Mouse (Mus musculus) liver, embryonic 12.5 days (tissue): ENCODE measurements at regions not wholly inside any gene's neighbourhood (a gene's known extent, or its start where the extent isn't known, plus 50 kb on each side); places are given as distances from the start of the nearest gene placed in this dataset.
"Not testable (repeated sequence)": the region's sequence is repeated elsewhere in the genome, so short reads cannot be mapped to it uniquely, and the experiment has no call there.

Experiments used
- ATAC-seq: fragments of 200-750 bp; cut with Nextera tagmentation; 2 replicates; pipeline ENCODE4 v1.8.0; 2017; ENCODE audit warnings: moderate number of reproducible peaks, mild to moderate bottlenecking, moderate library complexity
- H3K27ac ChIP-seq: fragments of 300-500 bp; sonication (generic); 2 replicates; pipeline ENCODE4 v1.5.1; 2016; ENCODE audit warnings: mild to moderate bottlenecking
- H3K27me3 ChIP-seq: fragments of 300-500 bp; sonication (generic); replicated peaks from 2 replicates; pipeline ENCODE4 v1.6.1; 2016; ENCODE audit warnings: mild to moderate bottlenecking, moderate library complexity
- H3K36me3 ChIP-seq: fragments of 300-500 bp; sonication (generic); 2 replicates; pipeline ENCODE4 v1.6.1; 2016; ENCODE audit warnings: mild to moderate bottlenecking, moderate library complexity
- H3K4me1 ChIP-seq: fragments of 300-500 bp; sonication (generic); 2 replicates; pipeline ENCODE4 v1.6.1; 2016
- H3K4me2 ChIP-seq: fragments of 300-500 bp; sonication (generic); 2 replicates; pipeline ENCODE4 v1.6.1; 2016; ENCODE audit warnings: mild to moderate bottlenecking, moderate library complexity
- H3K4me3 ChIP-seq: fragments of 300-500 bp; sonication (generic); 2 replicates; pipeline ENCODE4 v1.5.1; 2016; ENCODE audit warnings: mild to moderate bottlenecking, moderate library complexity
- H3K9ac ChIP-seq: fragments of 300-500 bp; sonication (generic); 2 replicates; pipeline ENCODE4 v1.6.1; 2016; ENCODE audit warnings: mild to moderate bottlenecking, moderate library complexity
- H3K9me3 ChIP-seq: fragments of 300-500 bp; sonication (generic); replicated peaks from 2 replicates; pipeline ENCODE4 v1.6.1; 2016; ENCODE audit warnings: mild to moderate bottlenecking, moderate library complexity
- WGBS: fragments of 180-500 bp; shearing (Covaris S2); methylation state at CpG from one replicate; pipeline ENCODE4 v1.1.7; 2016; ENCODE audit not compliant: insufficient replicate concordance; 5-methylcytosine and 5-hydroxymethylcytosine counted together

- H3K9me3 ChIP-seq, result no peaks in the 10 kb centered on the region
- H3K36me3 ChIP-seq, result no peaks in the 10 kb centered on the region
- WGBS, result 5% methylated on average over 8 of the region's 8 CpGs
- ATAC-seq, result no peak
- H3K4me1 ChIP-seq, result peaks cover 8% of the 10 kb centered on the region; the same call in 1 of the 2 replicates
- H3K9ac ChIP-seq, result no peak overlapping the region
- H3K27me3 ChIP-seq, result no peaks in the 10 kb centered on the region
- no peak overlapping the region for H3K4me2 ChIP-seq
- H3K4me3 ChIP-seq, result no peak overlapping the region
- no peak overlapping the region for H3K27ac ChIP-seq
Observed at GRCm38 (mm10) chr4:153189485-153189884, 293.1 kb downstream of the Ajap1 start.

GRCm38 (mm10) chr4:153188504-153189031, 294.0 kb downstream of the Ajap1 start:
- ATAC-seq, result no peak
- Histone ChIP-seq H3K27ac (no peak overlapping the region), H3K36me3 (no peaks in the 10 kb centered on the region), H3K9me3 (no peaks in the 10 kb centered on the region), H3K4me3 (no peak overlapping the region), H3K4me2 (peak overlapping the region; percentile 28; the same call in 1 of the 2 replicates), H3K27me3 (0 out of 2 replicates have a peak, but pooled peaks cover under 1% of the 10 kb centered on the region), H3K9ac (no peak overlapping the region), H3K4me1 (peaks cover 8% of the 10 kb centered on the region; the same call in 1 of the 2 replicates)
- WGBS, result 3% methylated on average over 17 of the region's 17 CpGs

GRCm38 (mm10) chr4:153187959-153188503, 294.6 kb downstream of the Ajap1 start:
- Histone ChIP-seq H3K4me3 (no peak overlapping the region), H3K4me2 (peak overlapping the region; percentile 28; the same call in 1 of the 2 replicates), H3K9me3 (no peaks in the 10 kb centered on the region), H3K9ac (no peak overlapping the region), H3K4me1 (peaks cover 8% of the 10 kb centered on the region; the same call in 1 of the 2 replicates), H3K36me3 (no peaks in the 10 kb centered on the region), H3K27me3 (0 out of 2 replicates have a peak, but pooled peaks cover 3% of the 10 kb centered on the region), H3K27ac (no peak overlapping the region)
- 8% methylated on average over 6 of the region's 6 CpGs for WGBS
- ATAC-seq, result no peak

GRCm38 (mm10) chr4:153177496-153177895, 305.1 kb downstream of the Ajap1 start:
- 70% methylated on average over 9 of the region's 9 CpGs for WGBS
- Histone ChIP-seq H3K9ac (no peak overlapping the region), H3K4me3 (no peak overlapping the region), H3K27ac (no peak overlapping the region), H3K9me3 (peaks cover 14% of the 10 kb centered on the region), H3K36me3 (no peaks in the 10 kb centered on the region), H3K4me2 (no peak overlapping the region), H3K4me1 (no peaks in the 10 kb centered on the region), H3K27me3 (no peaks in the 10 kb centered on the region)
- no peak for ATAC-seq

DNA sequence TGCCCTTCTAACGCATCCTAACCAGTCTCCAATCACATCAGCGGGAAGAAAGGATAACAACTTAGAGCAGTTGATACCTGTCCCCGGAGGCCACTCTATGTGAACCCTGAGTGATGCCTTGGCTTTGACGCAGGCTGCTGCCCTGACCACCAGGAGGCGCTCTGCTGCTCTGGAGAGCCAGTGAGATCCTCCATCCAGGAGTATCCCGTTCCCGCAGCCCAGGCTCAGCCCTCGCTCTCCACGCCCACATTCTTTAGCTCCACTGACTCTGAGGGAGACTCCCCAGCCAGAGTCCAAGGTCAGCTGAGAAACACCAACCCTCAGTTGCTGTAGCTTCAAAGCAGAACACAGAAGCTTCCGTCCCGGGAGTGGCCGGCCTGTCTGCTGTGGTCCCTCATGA, 307.0 kb downstream of the Ajap1 start:
- no peak for ATAC-seq
- H3K9ac ChIP-seq, result no peak overlapping the region
- no peaks in the 10 kb centered on the region for H3K36me3 ChIP-seq
- no peaks in the 10 kb centered on the region for H3K27me3 ChIP-seq
- no peak overlapping the region for H3K4me3 ChIP-seq
- peaks cover 26% of the 10 kb centered on the region for H3K9me3 ChIP-seq
- no peak overlapping the region for H3K4me2 ChIP-seq
- H3K4me1 ChIP-seq, result no peaks in the 10 kb centered on the region
- 11% methylated on average over 12 of the region's 12 CpGs for whole genome bisulfite sequencing
- H3K27ac ChIP-seq, result no peak overlapping the region

DNA sequence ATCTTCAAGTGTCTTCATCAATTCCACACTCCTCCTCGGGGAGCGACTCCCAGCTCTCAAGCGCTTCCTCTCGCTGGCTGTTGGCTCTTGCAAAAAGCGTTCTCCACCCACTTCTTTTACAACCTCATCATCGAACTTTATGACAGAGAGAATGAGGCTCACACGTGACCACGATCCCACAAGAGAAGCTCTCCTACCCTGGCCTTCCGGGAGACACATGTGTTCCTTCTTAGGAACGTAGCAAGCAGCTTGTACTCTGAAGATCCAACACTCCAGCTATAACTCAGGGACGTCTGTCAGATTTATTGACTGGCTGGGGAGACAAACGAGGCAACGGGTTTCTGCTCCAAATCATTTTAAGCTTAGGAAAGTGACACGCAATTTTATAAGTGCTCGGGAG, 307.5 kb downstream of the Ajap1 start:
- Histone ChIP-seq H3K4me3 (no peak overlapping the region), H3K9me3 (peaks cover 26% of the 10 kb centered on the region), H3K4me2 (no peak overlapping the region), H3K9ac (no peak overlapping the region), H3K27me3 (no peaks in the 10 kb centered on the region), H3K36me3 (no peaks in the 10 kb centered on the region), H3K4me1 (no peaks in the 10 kb centered on the region), H3K27ac (no peak overlapping the region)
- 72% methylated on average over 15 of the region's 15 CpGs for WGBS
- ATAC-seq, result no peak

- WGBS, result 63% methylated on average over 9 of the region's 9 CpGs
- no peak for ATAC-seq
Observed at GRCm38 (mm10) chr4:153169991-153170390, 312.6 kb downstream of the Ajap1 start.

GRCm38 (mm10) chr4:153164810-153165209, 317.8 kb downstream of the Ajap1 start:
- no peak overlapping the region for H3K4me3 ChIP-seq
- WGBS, result 76% methylated on average over 10 of the region's 10 CpGs

More at GRCm38 (mm10) chr4:153169991-153170390, 312.6 kb downstream of the Ajap1 start:
- H3K4me1 ChIP-seq, result no peaks in the 10 kb centered on the region
- H3K27me3 ChIP-seq, result no peaks in the 10 kb centered on the region
- no peak overlapping the region for H3K27ac ChIP-seq
- no peak overlapping the region for H3K9ac ChIP-seq
- no peak overlapping the region for H3K4me2 ChIP-seq
- H3K9me3 ChIP-seq, result peaks cover 46% of the 10 kb centered on the region
- no peak overlapping the region for H3K4me3 ChIP-seq
- no peaks in the 10 kb centered on the region for H3K36me3 ChIP-seq

DNA sequence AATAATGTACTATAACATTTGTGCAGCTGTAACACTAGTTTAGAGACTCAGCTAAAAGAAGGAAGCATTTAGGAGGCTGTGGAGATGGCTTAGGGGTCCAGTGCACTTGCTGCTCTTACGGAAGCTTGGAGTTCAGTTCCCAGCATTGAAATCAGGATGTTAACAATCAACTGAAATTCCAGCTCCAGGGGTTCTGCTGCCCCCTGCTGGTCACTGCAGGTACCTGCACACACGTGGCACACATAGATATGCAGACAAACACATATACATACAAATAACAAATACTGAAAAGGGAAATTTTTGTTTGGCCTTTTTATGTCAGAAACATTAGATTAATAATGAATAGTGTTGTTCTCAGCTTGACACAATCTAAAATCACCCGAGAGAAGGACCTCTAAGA, 322.5 kb downstream of the Ajap1 start:
- H3K36me3 ChIP-seq, result no peaks in the 10 kb centered on the region
- WGBS, result 74% methylated on average over 3 of the region's 3 CpGs
- no peak overlapping the region for H3K9ac ChIP-seq
- no peak for ATAC-seq
- H3K4me3 ChIP-seq, result no peak overlapping the region
- H3K27me3 ChIP-seq, result no peaks in the 10 kb centered on the region
- no peak overlapping the region for H3K27ac ChIP-seq
- no peak overlapping the region for H3K4me2 ChIP-seq
- H3K9me3 ChIP-seq, result peaks cover 31% of the 10 kb centered on the region
- no peaks in the 10 kb centered on the region for H3K4me1 ChIP-seq

More at GRCm38 (mm10) chr4:153164810-153165209, 317.8 kb downstream of the Ajap1 start:
- Histone ChIP-seq H3K4me2 (no peak overlapping the region), H3K27ac (no peak overlapping the region), H3K9me3 (peaks cover 45% of the 10 kb centered on the region), H3K4me1 (no peaks in the 10 kb centered on the region), H3K9ac (no peak overlapping the region), H3K36me3 (no peaks in the 10 kb centered on the region), H3K27me3 (no peaks in the 10 kb centered on the region)
- ATAC-seq, result no peak

DNA sequence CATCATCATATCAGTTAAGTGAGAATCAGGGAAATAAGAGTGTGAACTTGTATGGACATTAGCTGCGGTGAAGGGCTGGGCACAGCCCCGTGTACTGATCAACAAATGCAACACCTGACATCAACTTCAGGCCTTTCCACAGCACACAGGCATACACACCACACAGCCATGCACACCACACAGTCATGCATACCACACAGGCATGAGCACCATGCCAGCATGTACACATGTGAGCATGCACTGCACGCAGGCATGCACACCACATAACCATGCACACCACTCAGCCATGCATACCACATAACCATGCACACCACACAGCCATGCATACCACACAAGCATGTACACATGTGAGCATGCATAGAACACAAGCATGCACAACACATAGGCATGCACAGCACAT, 325.0 kb downstream of the Ajap1 start:
- no peaks in the 10 kb centered on the region for H3K4me1 ChIP-seq
- WGBS, result 73% methylated on average over 3 of the region's 3 CpGs
- no peak overlapping the region for H3K9ac ChIP-seq
- no peak overlapping the region for H3K4me2 ChIP-seq
- no peaks in the 10 kb centered on the region for H3K27me3 ChIP-seq
- no peak overlapping the region for H3K27ac ChIP-seq
- H3K4me3 ChIP-seq, result no peak overlapping the region
- H3K36me3 ChIP-seq, result no peaks in the 10 kb centered on the region
- no peak for ATAC-seq
- peaks cover 21% of the 10 kb centered on the region for H3K9me3 ChIP-seq

- not testable (repeated sequence) for H3K36me3 ChIP-seq, H3K4me2 ChIP-seq, H3K27me3 ChIP-seq, H3K4me3 ChIP-seq, H3K9ac ChIP-seq, H3K9me3 ChIP-seq, H3K4me1 ChIP-seq, H3K27ac ChIP-seq
- ATAC-seq, result peak; percentile 72
Observed at GRCm38 (mm10) chr4:153152923-153153322, 329.7 kb downstream of the Ajap1 start.

GRCm38 (mm10) chr4:153133147-153133546, 349.5 kb downstream of the Ajap1 start:
- H3K4me2 ChIP-seq, result no peak overlapping the region
- no peaks in the 10 kb centered on the region for H3K4me1 ChIP-seq
- H3K36me3 ChIP-seq, result no peaks in the 10 kb centered on the region
- no peak overlapping the region for H3K27ac ChIP-seq
- no peak for ATAC-seq
- H3K9ac ChIP-seq, result no peak overlapping the region
- H3K27me3 ChIP-seq, result no peaks in the 10 kb centered on the region
- no peak overlapping the region for H3K4me3 ChIP-seq
- H3K9me3 ChIP-seq, result peaks cover 47% of the 10 kb centered on the region
- 76% methylated on average over 13 of the region's 13 CpGs for WGBS

- ATAC-seq, result no peak
- no peak overlapping the region for H3K4me3 ChIP-seq
- H3K9me3 ChIP-seq, result peaks cover 51% of the 10 kb centered on the region
- no peaks in the 10 kb centered on the region for H3K36me3 ChIP-seq
- H3K27me3 ChIP-seq, result no peaks in the 10 kb centered on the region
- no peak overlapping the region for H3K4me2 ChIP-seq
- 73% methylated on average over 2 of the region's 2 CpGs for WGBS
- H3K9ac ChIP-seq, result no peak overlapping the region
- H3K27ac ChIP-seq, result no peak overlapping the region
- H3K4me1 ChIP-seq, result no peaks in the 10 kb centered on the region
Observed at GRCm38 (mm10) chr4:153129345-153129744, 353.3 kb downstream of the Ajap1 start.
